Mouse (Mus musculus) midbrain, embryonic 15.5 days (tissue): Measurements from ENCODE around the gene Rslcan18. TPM values are rescaled to one million over a fixed set of nuclear protein-coding genes. Genes with fewer than 3 reads are reported as not detected.
A peak's percentile ranks its signal among the peaks of the same experiment; 100 is the strongest.

Source experiments
- ATAC-seq: fragments of 200-750 bp; cut with Nextera tagmentation; replicated peaks from 2 replicates; pipeline ENCODE4 v1.8.0; 2017; ENCODE audit warnings: moderate TSS enrichment
- H3K27ac ChIP-seq: fragments of 300-500 bp; sonication (generic); 2 replicates; pipeline ENCODE4 v1.5.1; 2015; ENCODE audit warnings: mild to moderate bottlenecking, inconsistent platforms
- H3K27me3 ChIP-seq: fragments of 300-500 bp; sonication (generic); replicated peaks from 2 replicates; pipeline ENCODE4 v1.6.1; 2015; ENCODE audit warnings: inconsistent platforms
- H3K36me3 ChIP-seq: fragments of 300-500 bp; sonication (generic); replicated peaks from 2 replicates; pipeline ENCODE4 v1.6.1; 2015; ENCODE audit warnings: inconsistent platforms
- H3K4me1 ChIP-seq: fragments of 300-500 bp; sonication (generic); 2 replicates; pipeline ENCODE4 v1.6.1; 2015; ENCODE audit warnings: inconsistent platforms
- H3K4me2 ChIP-seq: fragments of 300-500 bp; sonication (generic); 2 replicates; pipeline ENCODE4 v1.6.1; 2015; ENCODE audit warnings: inconsistent platforms, mild to moderate bottlenecking, moderate library complexity
- H3K4me3 ChIP-seq: fragments of 300-500 bp; sonication (generic); 2 replicates; pipeline ENCODE4 v1.5.1; 2015; ENCODE audit warnings: mild to moderate bottlenecking, inconsistent platforms
- H3K9ac ChIP-seq: fragments of 300-500 bp; sonication (generic); 2 replicates; pipeline ENCODE4 v1.6.1; 2015; ENCODE audit warnings: mild to moderate bottlenecking, inconsistent platforms
- H3K9me3 ChIP-seq: fragments of 300-500 bp; sonication (generic); 2 replicates; pipeline ENCODE4 v1.6.1; 2016; ENCODE audit warnings: inconsistent platforms
- WGBS: fragments of 180-500 bp; shearing (Covaris S2); methylation state at CpG from one replicate; pipeline ENCODE4 v1.1.7; 2015; ENCODE audit warnings: mixed read lengths; 5-methylcytosine and 5-hydroxymethylcytosine counted together
- polyA plus RNA-seq: library from polyadenylated mRNA; unstranded; fragments of >200 nt; fragmentation: Nextera tagmentation; extraction: Ambion mirVana; gene quantifications from 2 replicates; pipeline ENCODE4 v1.2.1, GENCODE M21; 2015

Rslcan18 gene
- polyA plus RNA-seq, 1 experiment from 2014 or later = not detected

DNA sequence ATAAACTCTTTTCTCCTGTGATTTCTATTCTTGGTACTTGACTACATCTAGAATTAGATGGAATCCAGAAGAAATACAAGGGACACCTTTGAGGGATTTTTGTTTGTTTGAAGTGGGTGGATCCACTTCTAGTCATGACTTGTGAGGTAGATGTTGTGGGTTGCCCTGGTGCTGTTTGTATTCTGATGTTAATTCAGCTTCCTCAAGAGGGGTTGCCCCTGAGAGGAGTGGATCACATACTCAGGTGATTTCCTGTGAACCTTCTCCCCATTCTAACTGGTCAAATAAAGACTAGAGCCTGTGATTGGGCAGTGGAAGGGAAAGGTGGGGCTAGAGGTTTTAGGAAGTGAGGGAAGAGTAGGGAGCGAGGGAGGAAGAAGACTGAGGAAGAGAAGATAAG lies 34.1 kb downstream of the Rslcan18 start:
- Histone ChIP-seq H3K36me3 (peaks cover 18% of the 10 kb centered on the region), H3K27ac (peak overlapping the region; percentile 74; the same call in 1 of the 2 replicates), H3K9me3 (0 out of 2 replicates have a peak, but pooled peaks cover 3% of the 10 kb centered on the region), H3K4me2 (peak overlapping the region; percentile 62), H3K4me1 (peaks cover 8% of the 10 kb centered on the region), H3K27me3 (no peaks in the 10 kb centered on the region), H3K4me3 (peak overlapping the region; percentile 54), H3K9ac (peak overlapping the region; percentile 58; the same call in 1 of the 2 replicates)
- peak; percentile 9; the same call in 1 of the 2 replicates for ATAC-seq
- WGBS = 87% methylated on average over 1 of the region's 1 CpGs

DNA sequence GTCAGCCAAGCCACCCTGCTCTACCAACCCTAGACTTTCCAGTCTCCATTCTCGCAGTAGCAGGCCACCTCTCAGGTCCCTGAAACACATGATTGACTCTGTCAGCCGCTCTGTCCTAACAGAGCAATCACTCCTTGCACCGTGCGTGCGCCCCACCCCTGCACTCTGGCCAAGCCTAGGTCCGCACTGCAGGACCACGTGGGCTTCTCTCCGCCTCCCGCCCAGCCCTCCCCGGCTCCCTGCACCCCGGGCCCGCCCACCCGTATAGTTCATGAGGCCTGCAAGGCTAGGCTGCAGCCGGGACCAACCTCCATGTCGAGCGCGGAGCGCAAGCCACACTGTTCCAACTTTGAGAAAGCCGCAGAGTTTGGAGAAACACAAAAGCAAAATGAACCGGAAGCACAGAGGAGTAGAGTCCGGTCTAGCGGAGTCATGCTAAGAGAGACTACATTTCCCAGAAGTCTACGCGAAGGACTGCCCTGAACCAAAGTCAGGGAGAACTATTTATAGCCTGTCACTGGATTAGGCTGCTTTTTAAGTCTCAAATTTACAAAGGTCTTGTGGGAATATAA lies 34.8 kb downstream of the Rslcan18 start:
- Histone ChIP-seq H3K4me1 (peaks cover 8% of the 10 kb centered on the region), H3K27ac (peak overlapping the region; percentile 74), H3K9me3 (0 out of 2 replicates have a peak, but pooled peaks cover 3% of the 10 kb centered on the region), H3K4me2 (peak overlapping the region; percentile 62), H3K36me3 (peaks cover 18% of the 10 kb centered on the region), H3K9ac (peak overlapping the region; percentile 58), H3K4me3 (peak overlapping the region; percentile 54), H3K27me3 (no peaks in the 10 kb centered on the region)
- under 1% methylated on average over 24 of the region's 24 CpGs for WGBS
- peak; percentile 98 for ATAC-seq

DNA sequence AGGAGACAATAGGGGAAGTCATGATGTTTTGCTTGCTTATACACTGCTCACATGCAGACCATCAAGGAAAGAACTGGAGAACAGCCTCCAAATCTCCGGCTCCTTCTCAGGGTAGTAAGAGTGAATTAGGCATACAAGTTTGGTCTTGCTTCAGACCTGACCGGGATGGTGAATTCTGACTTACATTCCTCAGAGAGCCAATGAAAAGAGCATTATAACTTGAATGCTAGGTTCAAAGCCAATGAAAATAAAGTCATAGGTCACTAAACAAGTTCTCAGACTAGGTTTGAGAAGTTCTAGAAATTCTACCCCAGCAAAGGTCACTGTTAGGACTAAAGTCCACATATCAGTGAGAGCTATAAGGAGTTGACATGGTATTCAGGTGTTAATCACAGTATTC lies 38.8 kb downstream of the Rslcan18 start:
- peaks cover 8% of the 10 kb centered on the region for H3K4me1 ChIP-seq
- no peak overlapping the region for H3K4me2 ChIP-seq
- ATAC-seq = no peak
- WGBS = 100% methylated on average over 2 of the region's 2 CpGs
- H3K27ac ChIP-seq = no peak overlapping the region
- no peak overlapping the region for H3K9ac ChIP-seq
- H3K9me3 ChIP-seq = peaks cover 13% of the 10 kb centered on the region
- peaks cover 42% of the 10 kb centered on the region for H3K36me3 ChIP-seq
- H3K4me3 ChIP-seq = no peak overlapping the region
- H3K27me3 ChIP-seq = no peaks in the 10 kb centered on the region

DNA sequence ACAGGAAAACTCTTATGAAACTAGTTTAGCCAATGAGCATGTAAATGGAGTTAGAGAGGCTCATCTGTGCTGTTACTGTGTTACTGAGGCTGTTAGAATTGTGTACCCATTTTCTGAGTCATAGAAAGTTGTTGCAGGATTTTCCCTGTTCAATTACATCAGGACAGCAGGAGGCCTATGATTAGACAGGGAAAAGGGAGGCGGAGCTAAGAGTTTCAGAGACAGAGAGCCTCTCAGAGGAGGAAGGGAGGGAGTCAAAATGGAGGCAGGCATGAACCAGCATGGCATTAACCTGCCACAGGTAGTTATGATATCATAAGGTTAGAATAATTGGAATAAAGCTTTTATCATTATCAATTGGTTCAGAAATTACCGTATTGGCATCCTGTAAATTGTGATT lies 43.3 kb downstream of the Rslcan18 start:
- peaks cover 31% of the 10 kb centered on the region for H3K9me3 ChIP-seq
- 98% methylated on average over 2 of the region's 2 CpGs for WGBS

DNA sequence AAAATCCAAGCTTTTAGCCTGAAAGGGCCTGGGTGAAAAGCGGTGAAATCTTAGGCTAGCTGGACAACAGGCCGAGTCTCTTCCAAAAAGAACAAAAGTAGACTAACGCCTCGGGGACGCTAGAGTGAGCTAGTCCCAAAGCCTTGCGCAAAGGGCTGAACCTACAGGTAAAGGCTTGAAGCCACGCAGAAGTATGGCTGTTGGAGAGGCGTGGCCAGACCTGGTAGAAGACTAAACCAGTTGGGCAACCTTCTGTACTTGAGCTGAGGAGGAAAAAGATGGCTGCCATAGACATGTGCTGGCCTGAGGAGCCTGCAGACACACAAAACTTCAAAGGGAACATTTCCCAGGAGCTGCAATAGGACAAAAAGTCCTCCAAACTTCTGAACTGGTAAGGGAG lies 50.7 kb downstream of the Rslcan18 start:
- ATAC-seq = no peak
- Histone ChIP-seq H3K9ac (no peak overlapping the region), H3K27ac (no peak overlapping the region), H3K4me2 (no peak overlapping the region), H3K27me3 (no peaks in the 10 kb centered on the region), H3K36me3 (peaks cover 18% of the 10 kb centered on the region), H3K4me1 (peaks cover 1% of the 10 kb centered on the region; the same call in 1 of the 2 replicates), H3K9me3 (peaks cover 16% of the 10 kb centered on the region), H3K4me3 (no peak overlapping the region)
- WGBS = 89% methylated on average over 8 of the region's 8 CpGs

More for the DNA sequence above, 43.3 kb downstream of the Rslcan18 start:
- ATAC-seq = no peak
- no peak overlapping the region for H3K27ac ChIP-seq
- no peak overlapping the region for H3K4me3 ChIP-seq
- no peak overlapping the region for H3K9ac ChIP-seq
- H3K36me3 ChIP-seq = peaks cover 59% of the 10 kb centered on the region
- H3K27me3 ChIP-seq = no peaks in the 10 kb centered on the region
- no peaks in the 10 kb centered on the region for H3K4me1 ChIP-seq
- no peak overlapping the region for H3K4me2 ChIP-seq

DNA sequence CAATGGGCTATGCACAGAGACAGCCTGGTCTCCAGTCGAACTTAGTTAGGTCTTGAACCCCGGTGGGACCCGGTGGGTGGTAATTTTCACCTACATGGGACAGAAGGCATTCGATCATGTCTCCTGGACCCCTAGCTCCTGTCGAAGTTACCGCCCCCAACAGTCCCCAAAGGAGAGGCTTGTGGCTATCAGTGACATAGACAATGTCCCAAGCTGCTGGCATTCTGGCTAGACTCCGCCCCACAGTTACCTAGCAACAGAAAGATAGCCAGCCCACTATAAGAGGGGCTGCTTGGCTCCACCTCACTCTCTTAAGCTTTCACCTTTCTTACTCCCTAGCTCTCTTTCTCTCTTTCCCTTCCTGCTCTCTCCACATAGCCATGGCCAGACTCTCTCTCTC lies 53.6 kb downstream of the Rslcan18 start:
- no peak for ATAC-seq
- Histone ChIP-seq H3K27ac (no peak overlapping the region), H3K4me1 (peaks cover 7% of the 10 kb centered on the region), H3K27me3 (no peaks in the 10 kb centered on the region), H3K9me3 (peaks cover 4% of the 10 kb centered on the region; the same call in 1 of the 2 replicates), H3K36me3 (no peaks in the 10 kb centered on the region), H3K4me2 (no peak overlapping the region), H3K4me3 (no peak overlapping the region), H3K9ac (no peak overlapping the region)
- WGBS = 55% methylated on average over 7 of the region's 7 CpGs

GRCm38 (mm10) chr13:67060786-67061358 lies 55.2 kb downstream of the Rslcan18 start, which contains the start of gene Zfp712:
Zfp712 (minus strand) TSS chr13:67061170.
- no peaks in the 10 kb centered on the region for H3K9me3 ChIP-seq
- peak within 1 kb of the TSS; percentile 62 for H3K4me3 ChIP-seq
- H3K4me2 ChIP-seq = peak within 1 kb of the TSS; percentile 69
- peak within 1 kb of the TSS; percentile 66 for H3K27ac ChIP-seq
- H3K27me3 ChIP-seq = no peaks in the 10 kb centered on the region
- under 1% methylated on average over 27 of the region's 27 CpGs for WGBS
- no peaks in the 10 kb centered on the region for H3K36me3 ChIP-seq
- H3K4me1 ChIP-seq = peaks cover 7% of the 10 kb centered on the region
- peak within 1 kb of the TSS; percentile 66 for H3K9ac ChIP-seq
- ATAC-seq = peak; percentile 98

DNA sequence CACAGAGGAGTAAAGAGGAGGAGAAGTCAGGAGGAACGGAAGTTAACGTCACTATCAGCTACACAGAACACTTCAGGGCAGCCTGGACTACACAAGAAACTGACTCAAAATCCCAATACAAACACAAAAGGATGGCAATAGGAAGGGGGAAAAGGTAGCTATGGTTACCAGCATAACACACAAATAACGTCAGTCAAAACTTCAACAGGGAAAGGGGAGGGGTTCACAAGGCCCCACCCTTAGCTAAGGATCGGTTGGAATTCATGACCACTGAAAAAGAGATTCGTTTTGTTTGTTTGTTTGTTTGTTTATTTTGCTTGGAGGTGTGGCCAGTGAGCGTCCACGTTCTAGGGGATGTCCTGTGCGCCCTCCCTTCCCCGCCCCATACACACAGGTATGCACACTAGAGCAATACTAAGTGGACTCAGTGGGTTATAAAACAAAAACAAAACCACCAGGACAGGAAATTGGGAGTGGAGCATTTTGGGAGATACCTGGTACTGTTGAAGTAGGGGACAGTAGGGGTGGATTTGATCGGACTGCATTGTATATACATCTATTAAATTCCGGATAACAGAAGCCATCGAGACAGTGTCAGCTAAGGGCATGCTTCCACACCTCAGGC lies 55.8 kb downstream of the Rslcan18 start:
- ATAC-seq = peak; percentile 69
- no peaks in the 10 kb centered on the region for H3K9me3 ChIP-seq
- peak overlapping the region; percentile 66 for H3K27ac ChIP-seq
- H3K4me2 ChIP-seq = peak overlapping the region; percentile 69
- H3K27me3 ChIP-seq = no peaks in the 10 kb centered on the region
- peak overlapping the region; percentile 66 for H3K9ac ChIP-seq
- peaks cover 7% of the 10 kb centered on the region for H3K4me1 ChIP-seq
- WGBS = 5% methylated on average over 12 of the region's 12 CpGs
- peak overlapping the region; percentile 62 for H3K4me3 ChIP-seq
- H3K36me3 ChIP-seq = no peaks in the 10 kb centered on the region

Other genes starting within 250 kb of the Rslcan18 start
- 3.0 and 4.2 TPM in 2 replicates for gene Gm10767, start 211.3 kb downstream of the Rslcan18 start, polyA plus RNA-seq
- gene Zfp712, start 55.1 kb downstream of the Rslcan18 start, polyA plus RNA-seq = 7.3 and 8.1 TPM in 2 replicates
- gene Zfp708, start 18.3 kb downstream of the Rslcan18 start, polyA plus RNA-seq = 9.3 and 9.5 TPM in 2 replicates
- 0.86 and 1.0 TPM in 2 replicates for gene Gm28557, start 7.7 kb downstream of the Rslcan18 start, polyA plus RNA-seq
- gene Zfp759, start 5.4 kb upstream of the Rslcan18 start, polyA plus RNA-seq = 4.6 and 5.0 TPM in 2 replicates
- 6.1 and 6.2 TPM in 2 replicates for gene Rsl1, start 56.9 kb upstream of the Rslcan18 start, polyA plus RNA-seq
- gene Zfp455, start 78.2 kb upstream of the Rslcan18 start, polyA plus RNA-seq = 2.0 and 2.9 TPM in 2 replicates
- gene Zfp458, start 162.2 kb upstream of the Rslcan18 start, polyA plus RNA-seq = 5.1 and 6.3 TPM in 2 replicates
- gene Zfp457, start 190.2 kb upstream of the Rslcan18 start, polyA plus RNA-seq = 0.91 and 1.5 TPM in 2 replicates
- gene Zfp595, start 216.3 kb upstream of the Rslcan18 start, polyA plus RNA-seq = 1.4 and 1.6 TPM in 2 replicates
- not detected in 2 replicates for gene Gm28044, start 244.3 kb upstream of the Rslcan18 start, polyA plus RNA-seq
- gene Zfp953, start 244.3 kb upstream of the Rslcan18 start, polyA plus RNA-seq = 0.49 and 0.68 TPM in 2 replicates